ENCODE assay signal across 10 mouse cellular contexts in genomic region chr12:98347550-98348318, GRCm38 (mm10).
DNase-seq lines count a peak whose midpoint lies in the region; ATAC-seq and TF ChIP-seq lines count a peak whose summit lies in the region.
"Had no signal": no experiment of that assay in that cellular context is flagged by ENCODE, and none has a peak within 500 bp of the region (broad histone marks: within the 10 kb centered on the region; RNA-seq: fewer than 3 reads in every experiment).

No protein-coding gene starts in this region.

- H3K9me3 ChIP-seq in heart, embryonic 12.5 days (replicated peaks), result no peaks in the 10 kb centered on the region

- WGBS in heart, adult 2 months, result 65% methylated on average over 13 of the region's 13 CpGs
- WGBS in heart, embryonic 12.5 days, result 66% methylated on average over 13 of the region's 13 CpGs

- intact Hi-C loops in heart, adult 2 months (cut with DNase I), result loop anchor here (5.0 kb wide), 2 partner anchors 65 to 135 kb away; no protein-coding TSS in a partner anchor

- TF ChIP-seq POLR2A in heart, adult 2 months (IDR thresholded peaks at IDR 0.05; ENCODE audit: insufficient read depth, low read depth, low read length), result no peak

- ATAC-seq in heart, embryonic 12.5 days (ENCODE audit: insufficient number of reproducible peaks, low FRiP score), result no peak
- peak; percentile 51 to 53; a peak in 1 of 4 replicates for ATAC-seq in hematopoietic stem cell, adult 5-6 weeks (replicated peaks in 1 of 2; ENCODE audit: insufficient read depth in 1 of 2, low FRiP score in 2 of 2, low TSS enrichment in 1 of 2, low read depth in 1 of 2, poor library complexity in 2 of 2, severe bottlenecking in 2 of 2)
- ATAC-seq in monocyte, adult 5-6 weeks (replicated peaks; ENCODE audit: insufficient number of reproducible peaks, low FRiP score, low TSS enrichment, poor library complexity, severe bottlenecking), result peak; percentile 62; the same call in 1 of the 2 replicates

- no peak overlapping the region for H3K4me2 ChIP-seq in heart, embryonic 12.5 days
- H3K4me2 ChIP-seq: embryonic facial prominence, embryonic 12.5 days; limb, embryonic 12.5 days had no signal

- H3K4me1 ChIP-seq in heart, adult 2 months (ENCODE audit: control insufficient read depth, insufficient read depth, low read length), result no peaks in the 10 kb centered on the region
- no peaks in the 10 kb centered on the region; the same call in 1 of the 2 replicates for H3K4me1 ChIP-seq in heart, embryonic 12.5 days (replicated peaks)
- H3K4me1 ChIP-seq: embryonic facial prominence, embryonic 12.5 days; limb, embryonic 12.5 days had no signal

- no peak overlapping the region for H3K4me3 ChIP-seq in heart, adult 2 months
- H3K4me3 ChIP-seq in heart, embryonic 12.5 days, result no peak overlapping the region
- H3K4me3 ChIP-seq: embryonic facial prominence, embryonic 12.5 days; limb, embryonic 12.5 days had no signal

- no peaks in the 10 kb centered on the region for H3K79me2 ChIP-seq in heart, adult 2 months (replicated peaks; ENCODE audit: control insufficient read depth, insufficient read depth, low read length)

- no peaks in the 10 kb centered on the region for H3K36me3 ChIP-seq in heart, adult 2 months (ENCODE audit: control insufficient read depth, insufficient read depth, low read length)
- no peaks in the 10 kb centered on the region for H3K36me3 ChIP-seq in heart, embryonic 12.5 days
- H3K36me3 ChIP-seq: embryonic facial prominence, embryonic 12.5 days; limb, embryonic 12.5 days had no signal

- H3K27ac ChIP-seq in heart, adult 2 months, result no peak overlapping the region
- H3K27ac ChIP-seq in heart, embryonic 12.5 days (ENCODE audit: poor library complexity, severe bottlenecking), result no peak overlapping the region
- H3K27ac ChIP-seq: embryonic facial prominence, embryonic 12.5 days; limb, embryonic 12.5 days had no signal

- TF ChIP-seq CTCF in heart, adult 2 months (IDR thresholded peaks at IDR 0.05), result peak; percentile 69

- no peaks in the 10 kb centered on the region for H3K27me3 ChIP-seq in heart, adult 2 months (ENCODE audit: control insufficient read depth, insufficient read depth, low read length)
- no peaks in the 10 kb centered on the region for H3K27me3 ChIP-seq in heart, embryonic 12.5 days (replicated peaks)
- H3K27me3 ChIP-seq: embryonic facial prominence, embryonic 12.5 days; limb, embryonic 12.5 days had no signal

- no peak overlapping the region for H3K9ac ChIP-seq in heart, adult 2 months (ENCODE audit: low read depth, low read length)
- H3K9ac ChIP-seq in heart, embryonic 12.5 days, result no peak overlapping the region
- H3K9ac ChIP-seq: embryonic facial prominence, embryonic 12.5 days; limb, embryonic 12.5 days had no signal

- DNase-seq in heart, adult 2 months, result no peak
- peak; percentile 38 for DNase-seq in urinary bladder, postnatal 14 days (ENCODE audit: low spot score)
- no peak for DNase-seq in urinary bladder, adult 2 months (ENCODE audit: low spot score)
- DNase-seq in cerebellum, adult 18-20 months, result peak; percentile 68 to 78
- DNase-seq in neural tube, embryonic 10.5 days (ENCODE audit: extremely low spot score, low spot score), result no peak

- no peak for TF ChIP-seq EP300 in heart, adult 2 months (IDR thresholded peaks at IDR 0.05; ENCODE audit: insufficient read depth, low read depth, low read length)

Comparison
In these comparisons a context has a peak if more than half of its experiments do, and no peak if none do; other contexts are left out.
1. DNase-seq: peak in urinary bladder, postnatal 14 days (single experiment) and cerebellum, adult 18-20 months (2 of 2); none in heart, adult 2 months (0 of 2), urinary bladder, adult 2 months (single experiment) and neural tube, embryonic 10.5 days (single experiment).